Mouse (Mus musculus) left cerebral cortex, adult 2 months (tissue): Measurements from ENCODE around the gene Zdbf2. TPM values are rescaled to one million over a fixed set of nuclear protein-coding genes. Genes with fewer than 3 reads are reported as not detected.

Experiments used
- DNase-seq, 2 experiments: peaks; one replicate each; pipeline ENCODE4 v3.0.0; 2021 to 2022; ENCODE audit warnings: low spot score in 2 of 2, mixed read lengths in 1 of 2; ENCODE audit errors: extremely low spot score in 1 of 2
- H3K27ac ChIP-seq: fragments of 200-600 bp; 2 replicates; pipeline ENCODE4 v1.8.1; 2022
- H3K4me3 ChIP-seq: fragments of 200-600 bp; 2 replicates; pipeline ENCODE4 v1.8.1; 2022
- CTCF ChIP-seq: fragments of 200-600 bp; IDR thresholded peaks from 2 replicates; pipeline ENCODE4 v1.8.1; 2022; ENCODE audit warnings: antibody characterized with exemption, mild to moderate bottlenecking, moderate library complexity
- intact Hi-C: fragments of 180-260 bp; cut with DNase I; formaldehyde crosslinking; loops from one replicate; pipeline ENCODE4 v1.15.1; 2025
- total RNA-seq, 2 experiments: library from RNA; stranded (reverse); gene quantifications; 2 replicates each; pipeline ENCODE4 v1.2.3; 2021

The Zdbf2 gene
- total RNA-seq, 2 experiments from 2014 or later, result 18.2 to 32.6 TPM

DNA sequence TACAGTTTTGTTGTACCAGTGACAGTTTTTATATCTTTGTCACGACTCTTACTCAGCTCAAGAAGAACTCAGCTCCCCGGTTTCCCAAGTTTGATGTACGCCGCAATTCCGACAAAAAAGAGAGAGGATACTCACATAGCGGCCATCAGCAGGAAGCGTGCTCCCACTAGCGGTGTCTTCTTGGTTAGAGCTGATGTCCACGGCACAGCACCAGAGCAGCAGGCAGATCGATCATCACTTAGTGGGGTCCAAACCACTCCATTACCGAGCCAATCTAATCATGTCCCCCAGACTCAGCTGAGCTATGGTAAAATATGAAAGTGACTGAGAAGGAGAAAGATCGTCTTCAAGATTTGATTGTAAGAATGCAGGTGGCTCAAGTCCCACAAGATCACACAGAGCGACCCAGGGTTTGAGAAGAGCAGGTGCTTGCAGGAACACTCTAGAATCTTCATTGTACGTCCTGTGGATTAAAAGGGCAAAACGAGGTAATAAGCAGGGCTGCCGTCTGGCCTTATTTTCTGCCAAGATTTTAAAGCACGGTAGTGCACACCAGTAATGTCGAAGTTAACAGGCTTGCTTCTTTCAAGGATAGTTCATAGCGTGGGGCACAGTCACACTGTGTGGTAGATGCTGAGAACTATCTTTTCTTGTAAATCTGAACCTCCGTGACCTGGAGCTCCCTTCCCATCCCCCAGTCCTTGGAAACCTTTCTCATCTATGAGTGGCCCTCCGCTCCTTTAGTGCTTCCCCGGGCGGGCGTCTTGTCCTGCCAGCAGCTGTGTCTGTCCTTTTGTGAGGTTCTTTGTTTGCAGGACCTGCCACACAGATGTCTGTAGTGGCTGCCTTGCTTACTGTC, 20.5 kb upstream of the Zdbf2 start:
- H3K4me3 ChIP-seq, result no peak overlapping the region
- no peak overlapping the region for H3K27ac ChIP-seq
- intact Hi-C loops, result loop anchor here (2.0 kb wide), 1 partner anchor 70 kb away; no protein-coding TSS in a partner anchor
- DNase-seq, result no peak
- peak; percentile 37 for TF ChIP-seq CTCF

DNA sequence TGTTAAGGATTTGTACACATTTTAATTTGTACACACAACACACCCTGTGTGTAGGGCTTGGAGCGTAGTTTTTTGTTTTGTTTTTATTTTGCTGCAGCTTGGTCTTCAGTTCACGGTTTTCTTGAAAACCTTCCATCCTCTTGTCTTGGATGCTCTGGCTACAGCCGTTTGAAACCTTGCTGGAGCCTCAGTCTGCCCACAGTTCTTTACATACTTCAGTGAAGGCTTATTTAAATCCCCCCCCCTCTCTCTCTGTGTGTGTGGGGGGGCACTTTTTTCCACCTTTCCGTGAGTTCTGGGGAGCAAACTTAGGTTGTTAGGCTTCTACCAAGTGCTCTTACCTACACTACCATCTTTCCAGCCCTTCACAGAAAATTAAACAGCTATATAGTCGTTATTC, 19.8 kb upstream of the Zdbf2 start:
- Histone ChIP-seq H3K4me3 (no peak overlapping the region), H3K27ac (no peak overlapping the region)
- no peak for TF ChIP-seq CTCF
- no peak for DNase-seq
- intact Hi-C loops, result loop anchor here (2.0 kb wide), 1 partner anchor 70 kb away; no protein-coding TSS in a partner anchor

DNA sequence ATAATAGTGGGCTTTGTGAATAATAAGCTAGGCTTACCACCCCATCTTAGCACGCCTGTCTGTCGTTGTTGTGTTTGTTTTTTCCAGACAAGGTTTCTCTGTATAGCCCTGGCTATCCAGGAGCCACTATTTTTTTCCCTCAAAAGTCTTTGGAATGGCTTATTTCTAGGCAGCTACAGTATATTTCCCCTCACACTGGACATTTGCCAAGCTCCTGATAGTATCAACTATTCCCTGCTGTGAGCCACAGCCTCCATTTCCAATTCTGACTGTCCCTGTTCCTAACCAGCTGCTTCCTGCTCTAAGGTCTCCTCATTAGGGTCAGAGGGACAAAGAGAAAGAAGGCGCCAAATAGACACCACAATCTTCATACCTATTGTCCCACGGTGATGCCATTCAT, 18.0 kb upstream of the Zdbf2 start:
- no peak for TF ChIP-seq CTCF
- Histone ChIP-seq H3K27ac (no peak overlapping the region), H3K4me3 (no peak overlapping the region)
- no peak for DNase-seq
- intact Hi-C loops, result no loop called here

DNA sequence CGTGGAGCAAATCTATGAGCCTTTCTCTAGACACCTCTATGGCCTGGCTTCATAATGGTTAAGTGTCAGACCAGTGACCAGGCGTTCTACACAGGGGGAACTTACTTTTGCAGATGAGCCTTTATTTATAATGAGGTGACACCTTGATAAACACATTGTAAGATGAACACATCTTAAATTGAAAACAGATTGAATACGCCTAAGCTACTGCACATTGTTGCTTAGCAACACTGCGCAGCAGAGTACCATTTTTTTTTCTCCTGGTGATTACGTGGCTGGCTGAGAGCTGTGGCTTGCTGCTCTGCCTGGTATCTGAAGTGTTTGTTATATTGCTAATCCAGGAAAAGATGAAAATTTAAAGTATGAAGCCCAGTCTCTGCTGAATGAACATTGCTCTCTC, 17.0 kb upstream of the Zdbf2 start:
- intact Hi-C loops, result no loop called here
- Histone ChIP-seq H3K4me3 (no peak overlapping the region), H3K27ac (no peak overlapping the region)
- TF ChIP-seq CTCF, result no peak
- no peak for DNase-seq

DNA sequence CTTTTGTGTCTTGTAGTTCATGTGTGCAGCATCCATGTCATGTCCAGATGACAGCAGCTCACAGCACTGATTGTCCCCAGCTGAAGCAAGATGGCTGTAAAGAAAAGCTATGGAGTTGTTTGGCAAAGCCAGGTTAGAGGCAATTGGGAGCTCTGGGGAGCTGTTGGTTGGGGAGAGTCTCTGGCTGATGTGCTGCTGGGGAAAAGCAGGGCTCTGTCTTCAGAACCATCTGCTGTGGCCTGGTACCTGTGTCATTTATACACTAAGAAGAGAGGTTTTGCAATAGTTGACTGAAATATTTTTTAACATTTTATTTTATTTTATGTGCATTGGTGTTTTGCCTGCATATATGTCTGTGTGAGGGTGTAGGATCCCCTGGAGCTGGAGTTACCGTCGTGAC, 14.6 kb upstream of the Zdbf2 start:
- no peak overlapping the region for H3K27ac ChIP-seq
- no peak for TF ChIP-seq CTCF
- intact Hi-C loops, result no loop called here
- H3K4me3 ChIP-seq, result no peak overlapping the region
- no peak for DNase-seq

DNA sequence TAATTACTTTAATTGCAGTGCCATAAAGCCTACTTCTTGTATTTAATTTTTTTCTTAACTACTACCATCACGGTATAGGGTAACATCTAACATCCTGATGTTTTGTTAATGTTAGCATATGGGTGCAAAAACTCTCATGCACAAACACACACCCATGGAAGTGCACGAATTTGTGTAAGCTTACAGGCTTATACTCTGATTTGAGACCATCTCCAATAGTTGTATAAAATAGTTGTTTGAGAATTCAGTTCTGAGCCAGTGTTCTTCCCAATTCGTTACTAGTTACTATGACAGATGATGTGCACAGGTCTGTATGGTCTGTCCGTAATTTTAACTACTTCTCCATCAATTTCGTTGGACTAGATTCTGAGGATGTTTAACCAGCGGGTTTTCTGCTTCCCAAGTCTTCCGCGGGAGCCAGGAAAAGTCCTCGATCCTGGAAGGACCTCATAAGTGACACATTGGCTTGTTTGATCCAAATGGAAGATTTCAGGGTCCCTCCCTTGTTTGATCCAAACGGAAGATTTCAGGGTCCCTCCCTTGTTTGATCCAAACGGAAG, 13.7 kb upstream of the Zdbf2 start:
- H3K4me3 ChIP-seq, result no peak overlapping the region
- DNase-seq, result no peak
- intact Hi-C loops, result no loop called here
- TF ChIP-seq CTCF, result no peak
- no peak overlapping the region for H3K27ac ChIP-seq

GRCm38 (mm10) chr1:63259916-63260741, 12.9 kb upstream of the Zdbf2 start:
- DNase-seq, result no peak
- intact Hi-C loops, result no loop called here
- no peak overlapping the region for H3K4me3 ChIP-seq
- H3K27ac ChIP-seq, result no peak overlapping the region
- TF ChIP-seq CTCF, result no peak

DNA sequence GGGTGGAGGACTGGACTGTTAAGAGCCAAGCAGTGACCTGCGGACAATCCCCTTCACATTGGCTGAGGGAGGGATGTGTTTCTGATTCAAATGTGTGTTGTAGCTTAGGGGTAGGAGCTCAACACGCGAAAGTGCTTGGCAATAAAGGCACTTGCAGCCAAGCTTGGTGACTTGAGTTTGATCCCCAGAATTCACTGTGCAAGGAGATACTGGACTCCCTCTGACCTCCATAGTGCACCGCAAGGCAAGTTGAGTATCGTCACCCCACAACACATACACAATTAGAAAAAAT, 12.4 kb upstream of the Zdbf2 start:
- no peak overlapping the region for H3K4me3 ChIP-seq
- intact Hi-C loops, result no loop called here
- no peak for TF ChIP-seq CTCF
- no peak for DNase-seq
- no peak overlapping the region for H3K27ac ChIP-seq

GRCm38 (mm10) chr1:63261041-63261590, 11.9 kb upstream of the Zdbf2 start:
- no peak for DNase-seq
- no peak overlapping the region for H3K27ac ChIP-seq
- no peak overlapping the region for H3K4me3 ChIP-seq
- TF ChIP-seq CTCF, result no peak
- intact Hi-C loops, result no loop called here

- Histone ChIP-seq H3K4me3 (no peak overlapping the region), H3K27ac (no peak overlapping the region)
- intact Hi-C loops, result no loop called here
- TF ChIP-seq CTCF, result no peak
- DNase-seq, result no peak
Measured at GRCm38 (mm10) chr1:63263671-63264070, 9.4 kb upstream of the Zdbf2 start.

GRCm38 (mm10) chr1:63265461-63265860, 7.6 kb upstream of the Zdbf2 start:
- Histone ChIP-seq H3K27ac (no peak overlapping the region), H3K4me3 (no peak overlapping the region)
- intact Hi-C loops, result no loop called here
- no peak for TF ChIP-seq CTCF
- no peak for DNase-seq

GRCm38 (mm10) chr1:63266121-63266520, 6.9 kb upstream of the Zdbf2 start:
- intact Hi-C loops, result no loop called here
- DNase-seq, result no peak
- Histone ChIP-seq H3K4me3 (no peak overlapping the region), H3K27ac (no peak overlapping the region)
- no peak for TF ChIP-seq CTCF
